Mouse (Mus musculus) cerebellum, postnatal 36 days (tissue): ENCODE measurements around the gene Kirrel.

Experiments
- DNase-seq, 2 experiments: peaks; one replicate each; pipeline ENCODE4 v3.0.0; 2021 to 2022; ENCODE audit warnings: mixed read lengths in 2 of 2

Gene Kirrel

DNA sequence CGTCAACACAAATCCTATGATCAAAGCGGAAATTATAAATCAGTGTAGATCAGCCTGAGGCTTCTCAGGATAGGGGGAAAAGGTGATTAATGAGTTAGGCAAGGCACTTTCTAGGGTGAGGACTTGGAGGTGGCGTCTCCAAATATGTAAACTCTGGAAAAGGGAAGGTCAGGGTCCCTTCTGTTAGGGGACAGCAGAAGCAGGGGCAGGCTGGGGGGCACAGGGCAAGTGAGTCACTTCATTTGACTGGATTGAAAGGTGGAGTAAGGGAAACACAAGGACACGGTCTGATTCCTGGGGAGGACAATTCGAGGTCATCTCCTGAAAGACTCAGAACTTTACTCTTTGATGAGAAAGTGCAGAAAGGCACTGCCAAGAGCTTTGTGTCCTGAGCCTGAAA lies 97.6 kb downstream of the Kirrel start:
- DNase-seq, result no peak

DNA sequence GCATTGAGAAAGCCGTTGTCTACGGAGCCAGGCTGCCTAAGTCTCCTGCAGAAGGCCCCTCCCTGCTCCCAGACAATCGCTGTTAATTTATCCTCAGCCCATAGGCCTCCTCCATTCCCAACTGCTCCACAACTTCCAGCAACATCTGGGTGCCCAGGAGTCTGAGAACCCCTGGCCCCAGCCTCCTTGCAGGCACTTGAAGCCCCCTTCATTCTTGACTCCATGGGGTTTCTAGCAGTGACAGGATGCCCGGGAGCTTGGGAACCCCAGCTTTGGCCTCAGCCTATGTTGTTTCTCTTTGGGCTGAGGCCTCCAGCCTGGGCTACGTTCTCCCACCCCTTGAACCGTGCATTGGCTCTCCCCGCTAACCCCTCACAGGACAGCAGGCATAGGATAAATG lies 98.4 kb downstream of the Kirrel start:
- DNase-seq, result no peak

DNA sequence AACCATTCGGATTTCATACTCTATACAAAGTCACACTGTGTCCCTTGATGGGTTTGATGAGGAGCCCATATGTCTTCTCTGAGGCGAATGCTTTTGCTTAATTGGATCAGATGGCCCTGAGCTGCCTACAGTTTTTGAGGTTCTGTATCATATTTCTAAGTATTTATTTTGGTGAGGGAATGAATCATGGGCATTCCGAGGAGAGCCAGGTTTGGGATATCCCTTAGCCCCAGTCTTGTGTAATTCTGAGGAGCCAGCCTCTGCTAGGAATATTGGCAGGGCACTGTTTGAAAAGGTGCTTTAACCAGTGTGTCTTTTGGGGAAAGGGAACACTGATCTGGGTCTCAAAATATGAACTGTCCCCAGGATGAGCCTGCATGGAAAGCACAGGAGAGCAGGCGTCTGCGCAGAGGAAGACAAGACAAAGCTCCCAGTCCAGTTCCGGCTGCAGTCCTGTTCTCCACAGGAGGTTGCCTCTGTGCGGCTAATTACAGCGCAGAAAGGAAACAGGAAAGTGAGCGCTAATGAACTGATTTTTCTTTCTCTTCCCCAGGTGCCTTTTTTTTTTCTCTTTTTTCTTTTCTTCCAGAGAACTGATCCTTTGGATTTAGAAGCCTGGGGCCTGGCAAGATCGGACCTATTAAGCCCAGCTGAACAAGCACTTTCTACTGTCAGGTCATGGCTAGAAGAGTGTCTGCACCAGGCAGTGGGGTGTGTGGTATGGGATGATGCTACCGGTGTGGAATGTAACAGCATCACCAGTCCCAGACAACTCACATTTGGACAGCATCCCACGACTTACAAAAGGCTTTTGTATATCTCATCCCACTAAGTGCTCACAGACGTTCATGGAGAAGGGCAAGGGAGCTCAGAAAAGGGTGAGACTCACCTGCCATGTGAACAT lies 101.7 kb downstream of the Kirrel start:
- no peak for DNase-seq

DNA sequence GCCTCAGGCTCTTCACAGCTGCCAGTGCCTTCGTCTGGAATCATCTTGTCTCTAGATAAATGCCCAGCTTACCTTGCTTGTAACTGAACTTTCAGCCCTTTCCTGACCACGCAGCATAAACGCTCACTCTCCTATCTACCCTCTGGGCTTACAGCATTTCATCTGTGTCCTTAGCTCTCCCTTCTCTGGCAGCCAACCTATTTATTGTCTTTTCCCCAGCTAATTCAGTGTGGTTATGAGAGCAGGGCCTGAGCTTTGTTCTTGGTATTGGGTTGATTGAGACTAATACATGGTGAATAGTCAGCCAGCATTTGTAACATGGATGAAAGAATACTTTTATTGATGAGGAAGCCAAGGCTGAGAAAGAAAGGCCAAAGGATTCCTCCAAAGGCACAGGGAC lies 102.4 kb downstream of the Kirrel start:
- DNase-seq, result no peak

DNA sequence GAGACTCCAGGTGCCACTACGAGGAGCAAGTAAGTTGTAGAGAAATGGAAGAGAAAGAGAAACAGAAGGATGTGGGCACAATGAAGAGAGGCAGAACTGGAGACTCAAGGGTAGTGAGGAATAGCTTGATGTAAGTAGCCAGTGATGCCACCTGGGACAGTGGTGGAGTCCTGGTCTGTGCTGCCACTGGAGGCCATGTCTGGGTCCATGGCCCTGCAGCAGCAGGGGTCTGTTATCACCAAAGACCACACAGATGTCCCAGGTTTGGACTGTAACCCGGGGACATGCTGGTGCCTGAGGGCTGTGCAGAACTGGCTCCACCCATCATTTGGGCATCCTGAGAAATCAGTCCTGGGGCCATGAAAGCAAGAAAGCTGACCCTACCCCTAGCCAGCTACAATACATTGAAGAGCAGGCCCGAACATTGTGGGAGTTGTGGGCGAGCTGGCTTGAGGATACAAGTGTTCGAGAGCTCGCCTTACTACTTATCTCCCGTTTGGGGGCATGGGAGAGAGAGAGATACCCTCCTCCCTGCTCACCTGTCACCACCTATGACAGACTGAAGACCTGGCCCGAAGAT lies 107.1 kb downstream of the Kirrel start:
- no peak for DNase-seq

DNA sequence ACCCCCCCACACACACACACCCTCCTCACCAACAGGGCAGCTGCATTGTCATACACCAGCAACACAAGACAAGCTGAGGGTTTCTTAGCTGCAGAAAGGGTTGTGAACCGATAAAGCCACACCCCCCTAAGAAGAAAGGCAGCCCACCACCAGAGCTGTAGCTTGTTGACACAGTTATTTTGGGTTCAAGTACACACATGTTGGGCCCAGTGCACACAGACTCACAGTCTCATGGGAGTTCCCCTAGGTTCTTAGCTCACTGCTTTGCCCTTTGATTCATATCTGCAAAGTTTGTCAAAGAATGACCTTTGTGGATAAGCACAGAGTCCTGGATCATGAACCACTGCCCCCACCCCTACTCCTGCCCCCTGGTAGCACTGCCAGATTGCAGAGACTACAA lies 120.6 kb downstream of the Kirrel start:
- DNase-seq, result no peak

DNA sequence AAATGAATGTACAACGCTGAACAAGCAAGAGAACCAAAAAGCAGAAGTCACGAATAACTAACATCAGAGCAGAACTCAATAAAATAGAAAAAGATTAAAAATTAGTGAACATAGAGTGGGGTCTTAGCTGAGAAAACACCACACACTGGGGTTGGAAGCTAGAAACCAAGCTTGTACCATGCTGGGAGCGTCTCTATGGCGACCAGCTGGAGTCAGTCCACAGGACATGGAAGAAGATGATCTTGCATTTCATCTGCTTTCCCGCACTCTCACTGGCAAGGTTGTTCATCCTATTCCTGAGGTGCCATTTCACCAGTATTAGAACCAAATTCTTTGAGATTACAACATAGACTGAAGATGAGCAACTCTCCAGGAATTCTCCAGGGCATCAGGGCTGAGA lies 126.7 kb downstream of the Kirrel start:
- DNase-seq, result no peak

DNA sequence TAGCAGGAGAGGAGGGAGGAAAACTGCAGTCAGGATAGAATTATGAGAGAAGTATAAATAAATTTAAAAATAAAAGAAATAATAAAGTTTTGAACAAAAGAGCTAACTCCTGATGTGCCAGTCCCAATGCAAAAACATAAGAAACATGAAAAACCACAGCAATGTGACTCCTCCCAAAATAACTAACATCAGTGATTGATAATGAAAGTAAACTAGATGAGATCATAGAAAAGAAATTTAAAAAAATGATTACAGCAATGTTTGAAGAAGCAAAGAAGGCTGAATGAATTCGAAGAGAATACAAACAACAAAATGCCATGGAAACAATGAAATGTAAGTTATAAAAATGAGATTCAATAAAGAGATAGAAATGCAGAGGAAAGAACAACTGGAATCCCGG lies 132.8 kb downstream of the Kirrel start:
- no peak for DNase-seq

DNA sequence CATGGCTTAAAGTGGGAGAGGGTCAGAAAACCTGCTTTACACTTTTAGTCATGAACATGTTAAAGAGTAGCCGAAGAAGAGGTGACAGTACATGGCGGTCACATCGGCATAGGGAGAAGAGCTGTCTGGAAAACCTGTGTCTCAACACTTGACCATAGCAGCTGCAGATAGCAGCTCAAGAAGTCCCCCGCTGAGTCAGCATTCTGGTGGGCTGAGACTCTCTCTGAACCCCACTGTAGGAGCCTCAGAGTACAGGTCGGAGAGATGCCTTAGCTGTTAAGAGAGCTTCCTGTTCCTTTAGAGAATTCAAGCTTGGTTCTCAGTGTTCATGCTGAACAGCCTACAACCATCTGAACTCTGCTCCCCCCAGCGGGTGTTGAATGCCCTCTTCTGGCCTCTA lies 136.0 kb downstream of the Kirrel start:
- no peak for DNase-seq

DNA sequence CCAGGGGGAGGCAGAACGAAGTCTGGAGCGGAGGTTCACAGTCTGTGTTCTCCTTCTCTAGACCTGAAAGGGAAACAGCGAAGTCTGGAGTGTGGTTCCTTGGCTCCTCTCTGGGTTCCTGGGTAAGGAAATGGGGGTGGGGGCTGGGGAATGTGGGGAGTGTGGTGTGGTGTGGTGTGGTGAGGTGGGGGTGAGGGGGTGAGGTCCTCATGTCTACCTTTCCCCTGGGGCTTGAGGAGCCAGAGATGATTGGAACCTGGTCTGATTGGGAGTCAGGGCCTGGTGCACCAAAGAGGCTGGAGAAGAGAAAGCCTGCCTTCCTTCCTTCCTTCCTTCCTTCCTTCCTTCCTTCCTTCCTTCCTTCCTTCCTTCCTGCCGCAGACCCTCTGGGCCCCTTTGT lies 140.5 kb downstream of the Kirrel start:
- no peak for DNase-seq

DNA sequence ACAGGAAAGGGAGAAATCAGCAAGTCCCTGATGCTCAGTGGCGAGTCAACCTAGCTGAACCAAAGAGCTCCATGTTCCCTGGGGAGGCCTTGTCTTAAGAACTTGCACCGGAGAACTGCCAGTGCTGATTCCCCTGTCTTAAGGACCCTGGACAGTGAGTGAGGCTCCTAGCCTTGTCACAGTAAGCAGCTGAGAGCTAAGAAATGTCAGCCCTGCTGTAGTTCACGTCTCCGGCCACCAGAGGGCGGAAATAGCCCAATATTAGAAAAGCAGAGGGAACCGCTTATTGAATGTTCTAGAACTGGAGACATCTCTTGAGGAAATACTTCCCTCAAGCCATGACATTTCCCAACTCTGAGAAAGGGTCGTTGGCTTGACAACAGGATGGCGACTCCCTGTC lies 141.2 kb downstream of the Kirrel start:
- DNase-seq, result peak; percentile 64 to 73

DNA sequence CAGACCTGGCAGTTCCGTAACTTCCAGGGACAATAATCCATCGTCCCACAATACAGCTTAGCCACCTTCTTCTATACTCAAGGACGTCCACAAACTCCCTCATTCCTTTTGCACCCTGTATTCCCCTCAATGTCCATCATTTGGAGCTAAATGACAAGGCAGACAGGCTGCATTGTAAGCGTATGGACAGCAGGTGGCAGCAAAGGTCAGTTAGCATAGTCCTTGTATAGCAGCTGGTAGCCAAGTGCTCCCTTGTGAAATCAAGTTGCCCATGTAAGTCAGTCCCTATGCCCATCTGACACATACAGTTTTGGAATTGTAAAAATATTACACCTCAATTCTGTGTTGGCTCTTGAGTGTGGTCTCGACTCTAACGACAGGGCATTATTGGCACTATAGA lies 143.7 kb downstream of the Kirrel start:
- DNase-seq, result peak; percentile 51 to 65
